Mouse (Mus musculus) thymus, postnatal 36 days (tissue): ENCODE results near the gene Smok2a.
"Not testable (repeated sequence)": the region's sequence is repeated elsewhere in the genome, so short reads cannot be mapped to it uniquely, and the experiment has no call there.

Experiments used
- DNase-seq, 2 experiments: peaks; one replicate each; pipeline ENCODE4 v3.0.0; 2022; ENCODE audit warnings: mixed read lengths in 2 of 2

Smok2a gene

GRCm38 (mm10) chr17:13220888-13221287 is at the start of gene Smok2a:
TSS of gene Smok2a (plus strand) at chr17:13221188.
- no peak for DNase-seq

- DNase-seq, result not testable (repeated sequence)
Observed at GRCm38 (mm10) chr17:13173578-13173977, 47.4 kb upstream of the Smok2a start.

GRCm38 (mm10) chr17:13174029-13174428 is 47.0 kb upstream of the Smok2a start:
- not testable (repeated sequence) for DNase-seq

- not testable (repeated sequence) for DNase-seq
Observed at GRCm38 (mm10) chr17:13175609-13176008, 45.4 kb upstream of the Smok2a start.

GRCm38 (mm10) chr17:13177796-13178195 is 43.2 kb upstream of the Smok2a start:
- not testable (repeated sequence) for DNase-seq

GRCm38 (mm10) chr17:13179021-13179420 is 42.0 kb upstream of the Smok2a start:
- not testable (repeated sequence) for DNase-seq

GRCm38 (mm10) chr17:13180491-13180890 is 40.5 kb upstream of the Smok2a start:
- DNase-seq, result not testable (repeated sequence)

- not testable (repeated sequence) for DNase-seq
Observed at GRCm38 (mm10) chr17:13182712-13183111, 38.3 kb upstream of the Smok2a start.

- DNase-seq, result not testable (repeated sequence)
Observed at GRCm38 (mm10) chr17:13184514-13184913, 36.5 kb upstream of the Smok2a start.

GRCm38 (mm10) chr17:13186541-13186940 is 34.4 kb upstream of the Smok2a start:
- not testable (repeated sequence) for DNase-seq

GRCm38 (mm10) chr17:13187621-13188020 is 33.4 kb upstream of the Smok2a start:
- DNase-seq, result not testable (repeated sequence)

- DNase-seq, result not testable (repeated sequence)
Observed at GRCm38 (mm10) chr17:13188846-13189245, 32.1 kb upstream of the Smok2a start.

- not testable (repeated sequence) for DNase-seq
Observed at GRCm38 (mm10) chr17:13190836-13191583, 30.0 kb upstream of the Smok2a start.

GRCm38 (mm10) chr17:13196486-13196885 is 24.5 kb upstream of the Smok2a start:
- DNase-seq, result not testable (repeated sequence)

GRCm38 (mm10) chr17:13198812-13199211 is 22.2 kb upstream of the Smok2a start:
- DNase-seq, result not testable (repeated sequence)

GRCm38 (mm10) chr17:13199880-13200409 is 21.0 kb upstream of the Smok2a start:
- DNase-seq, result not testable (repeated sequence)

GRCm38 (mm10) chr17:13201551-13201950 is 19.4 kb upstream of the Smok2a start:
- DNase-seq, result not testable (repeated sequence)

GRCm38 (mm10) chr17:13202453-13203107 is 18.4 kb upstream of the Smok2a start:
- DNase-seq, result not testable (repeated sequence)

- DNase-seq, result not testable (repeated sequence)
Observed at GRCm38 (mm10) chr17:13205247-13205646, 15.7 kb upstream of the Smok2a start.

- DNase-seq, result no peak
Observed at GRCm38 (mm10) chr17:13206491-13206890, 14.5 kb upstream of the Smok2a start.

GRCm38 (mm10) chr17:13208460-13208859 is 12.5 kb upstream of the Smok2a start:
- DNase-seq, result not testable (repeated sequence)

- no peak for DNase-seq
Observed at GRCm38 (mm10) chr17:13212136-13212850, 8.7 kb upstream of the Smok2a start.

GRCm38 (mm10) chr17:13214169-13214568 is 6.8 kb upstream of the Smok2a start:
- DNase-seq, result no peak
